Mouse (Mus musculus) layer of hippocampus, adult 9-11 months (tissue): ENCODE measurements at regions not wholly inside any gene's neighbourhood (a gene's known extent, or its start where the extent isn't known, plus 50 kb on each side); places are given as distances from the start of the nearest gene placed in this dataset.
"Not testable (repeated sequence)": the region's sequence is repeated elsewhere in the genome, so short reads cannot be mapped to it uniquely, and the experiment has no call there.

Experiments used
- DNase-seq: peaks from one replicate; pipeline ENCODE4 v3.0.0; 2022

DNA sequence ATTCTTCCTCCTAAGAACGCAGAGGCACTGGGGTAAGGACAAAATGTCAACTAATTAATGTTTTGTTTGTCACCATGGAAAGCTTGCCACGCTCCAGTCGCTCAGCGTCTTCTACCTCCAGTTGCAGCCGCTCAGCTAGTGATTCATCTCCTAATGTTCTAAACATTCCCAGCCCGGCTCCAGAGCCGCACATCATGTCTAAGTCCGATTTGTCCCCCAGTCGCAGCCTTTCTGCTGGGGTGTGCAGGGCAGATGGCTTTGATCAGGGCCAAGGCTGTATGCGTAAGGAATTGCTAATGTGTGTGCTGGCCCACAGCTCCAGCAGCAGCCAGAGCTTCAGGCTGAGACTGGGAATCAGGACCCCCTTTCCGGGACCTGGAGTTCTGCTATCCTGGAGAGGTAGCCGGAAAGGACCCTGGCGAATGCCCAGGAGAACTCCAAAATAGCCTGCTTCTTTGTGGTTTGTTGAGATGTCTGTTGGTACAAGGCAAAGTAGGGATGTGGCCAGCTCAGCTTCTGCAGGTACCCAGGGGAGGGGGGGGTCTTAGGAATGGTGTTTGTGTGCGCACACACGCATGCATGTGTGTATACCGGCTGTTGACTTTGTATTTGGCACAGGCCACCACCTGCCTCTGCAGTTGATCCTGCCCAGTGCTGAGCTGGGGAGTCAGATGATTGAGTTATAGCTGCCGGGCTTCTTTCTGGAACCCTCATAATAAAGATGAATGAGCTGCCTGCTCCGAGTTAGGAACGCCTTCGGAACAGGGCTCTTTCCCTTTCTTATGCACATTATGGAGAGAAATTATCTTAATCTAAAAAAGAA lies 143.0 kb upstream of the Kcng1 start:
- DNase-seq = peak; percentile 64

DNA sequence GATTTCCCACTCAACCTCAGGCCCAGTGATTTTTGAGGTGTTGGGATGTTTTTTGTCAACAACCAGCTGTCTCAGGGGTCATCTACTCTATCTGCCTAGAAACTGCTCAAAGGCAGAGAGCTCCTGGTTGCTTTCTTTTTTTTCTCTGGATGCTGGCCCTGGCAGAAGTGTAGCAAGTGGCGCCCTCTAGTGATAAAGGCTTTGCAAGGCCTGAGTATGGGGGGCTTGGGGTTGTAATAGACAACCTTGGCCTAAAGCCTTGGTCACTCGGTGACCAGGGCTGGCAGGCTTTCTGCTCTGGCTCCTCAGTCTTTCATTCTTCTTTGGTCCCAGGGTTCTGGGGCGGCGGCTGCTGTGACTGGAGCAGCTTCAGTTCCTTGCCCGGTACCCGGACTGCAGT lies 142.0 kb upstream of the Kcng1 start:
- no peak for DNase-seq

DNA sequence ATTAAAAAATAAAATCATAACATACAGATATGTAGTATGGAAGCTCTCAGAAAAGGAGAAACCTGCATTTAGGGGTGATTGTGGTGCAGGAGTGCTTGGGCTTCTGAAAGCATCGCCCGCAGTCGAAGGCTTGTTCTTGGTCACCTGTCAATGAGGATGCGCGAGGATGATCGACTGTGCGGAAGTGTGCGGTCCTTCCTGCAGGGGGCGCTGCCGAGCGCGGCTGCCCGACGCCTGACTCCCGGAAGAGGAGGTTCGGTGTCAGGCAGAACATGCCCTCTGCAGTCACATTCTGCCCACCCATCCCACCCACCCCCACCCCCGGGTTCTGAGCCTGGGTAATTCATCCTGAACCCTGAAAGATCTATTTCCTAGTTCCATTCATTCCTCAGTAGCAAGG lies 133.6 kb upstream of the Kcng1 start:
- DNase-seq = no peak

DNA sequence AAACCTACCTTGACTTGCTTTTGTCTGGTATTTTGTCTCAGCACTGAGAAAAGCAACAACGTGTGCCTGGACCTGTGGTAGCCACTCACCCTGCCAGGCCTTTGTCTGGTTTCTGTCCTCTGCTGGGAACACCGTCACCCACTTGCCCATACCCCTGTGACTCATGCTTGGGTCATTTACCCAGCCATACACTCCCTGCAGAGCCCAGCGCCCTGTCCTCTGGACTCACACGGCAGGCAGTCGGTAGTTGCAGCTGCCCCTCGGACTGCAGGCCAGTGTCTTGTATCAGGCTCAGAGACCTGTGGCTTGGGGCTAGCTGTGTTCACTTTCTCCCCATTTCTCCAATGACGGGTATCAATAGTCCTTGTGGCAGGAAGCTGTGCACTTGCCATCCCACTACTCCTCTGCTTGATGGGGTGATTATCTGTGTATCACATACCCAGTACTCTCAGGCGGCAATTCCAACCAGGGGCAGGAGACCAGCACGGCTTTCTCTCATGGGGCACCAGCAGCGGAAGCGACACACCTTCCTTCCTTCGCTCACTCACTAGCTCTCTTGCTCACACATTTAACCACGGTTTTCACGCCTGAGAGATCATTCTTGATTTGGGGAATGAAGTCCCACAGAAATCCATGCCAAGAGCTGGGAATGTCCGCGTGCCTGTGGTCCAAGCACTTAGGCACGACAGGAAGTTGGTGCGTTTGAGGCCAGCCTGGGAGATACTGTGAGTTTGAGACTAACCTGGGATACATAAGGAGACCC lies 132.8 kb upstream of the Kcng1 start:
- no peak for DNase-seq

DNA sequence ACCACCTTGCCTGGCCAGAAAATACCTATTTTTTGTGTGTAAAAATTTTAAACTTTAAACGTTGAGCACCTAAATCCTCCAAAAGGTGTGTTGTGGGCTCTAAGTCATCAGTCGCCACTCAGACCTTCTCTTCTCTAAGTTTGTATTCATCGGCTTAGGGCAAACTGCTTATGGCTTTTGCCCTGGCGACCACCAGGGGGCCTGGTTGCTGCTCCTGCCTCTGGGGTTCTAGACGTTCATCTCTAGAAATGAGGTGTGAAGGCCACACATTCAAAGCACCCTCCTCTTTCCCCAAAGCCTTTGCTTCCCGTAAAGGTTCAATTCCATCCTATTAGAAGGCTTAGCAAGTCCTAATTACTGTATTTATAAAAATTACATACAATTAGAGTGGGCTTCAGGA lies 131.3 kb upstream of the Kcng1 start:
- DNase-seq = no peak

DNA sequence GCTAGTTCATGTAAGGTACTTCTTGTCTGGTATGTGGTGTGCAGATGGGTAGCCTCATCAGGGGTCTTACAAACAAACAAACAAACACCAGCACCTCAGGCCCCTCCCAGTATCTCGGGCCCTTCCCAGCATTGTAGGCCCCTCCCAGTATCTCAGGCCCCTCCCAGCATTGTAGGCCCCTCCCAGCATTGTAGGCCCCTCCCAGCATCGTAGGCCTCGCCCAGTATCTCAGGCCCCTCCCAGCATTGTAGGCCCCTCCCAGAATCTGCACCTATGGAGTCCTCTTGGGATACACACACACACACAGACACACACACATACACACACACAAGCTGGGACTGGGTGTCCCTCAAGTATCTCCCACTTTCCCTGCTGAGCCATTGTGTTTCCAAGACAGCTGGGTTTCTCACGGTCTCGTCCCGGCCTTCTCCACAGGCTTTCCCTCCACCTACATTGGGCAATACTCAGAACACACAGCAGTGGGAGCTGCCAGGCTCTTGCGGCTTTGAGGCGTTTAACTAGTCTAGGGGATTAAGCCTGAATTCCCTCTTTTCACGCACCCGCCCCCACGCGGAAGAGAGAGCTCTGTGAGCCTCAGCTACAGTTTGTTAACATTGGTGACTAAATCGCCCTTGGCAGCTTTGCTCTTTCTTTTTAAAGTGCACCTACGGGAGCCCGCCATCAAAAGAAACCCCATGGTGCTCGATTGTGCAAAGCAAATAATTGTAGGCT lies 121.4 kb upstream of the Kcng1 start:
- peak; percentile 25 for DNase-seq

DNA sequence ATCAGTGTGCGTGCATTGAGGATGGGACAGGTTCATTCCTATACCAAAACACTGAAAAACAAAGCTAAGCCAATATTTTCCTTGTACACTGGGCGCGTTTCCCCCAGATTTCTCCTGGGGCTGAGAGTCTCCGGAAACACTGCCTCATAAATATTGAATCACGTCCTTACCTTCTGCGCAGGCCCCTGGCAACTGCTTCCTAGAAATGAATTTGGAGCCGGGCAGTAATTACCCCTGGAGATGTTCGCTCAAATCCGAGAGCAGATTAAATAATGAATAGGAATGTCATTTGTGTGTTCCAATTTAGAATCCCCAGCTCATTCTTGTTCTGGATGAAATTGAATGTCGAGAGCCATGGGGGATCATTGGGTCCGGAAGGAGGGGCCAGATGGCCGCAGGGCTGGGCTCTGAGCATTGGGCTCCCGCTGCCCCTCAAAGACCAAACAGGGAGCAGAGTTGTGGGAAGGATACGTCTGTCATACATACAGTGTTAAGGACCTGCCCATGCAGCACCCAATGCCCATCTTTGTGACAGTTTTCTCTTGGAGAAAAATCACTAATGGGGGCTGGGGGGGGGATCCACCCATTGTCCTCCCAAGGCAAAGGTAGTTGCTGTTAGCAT lies 117.7 kb upstream of the Kcng1 start:
- DNase-seq = no peak

DNA sequence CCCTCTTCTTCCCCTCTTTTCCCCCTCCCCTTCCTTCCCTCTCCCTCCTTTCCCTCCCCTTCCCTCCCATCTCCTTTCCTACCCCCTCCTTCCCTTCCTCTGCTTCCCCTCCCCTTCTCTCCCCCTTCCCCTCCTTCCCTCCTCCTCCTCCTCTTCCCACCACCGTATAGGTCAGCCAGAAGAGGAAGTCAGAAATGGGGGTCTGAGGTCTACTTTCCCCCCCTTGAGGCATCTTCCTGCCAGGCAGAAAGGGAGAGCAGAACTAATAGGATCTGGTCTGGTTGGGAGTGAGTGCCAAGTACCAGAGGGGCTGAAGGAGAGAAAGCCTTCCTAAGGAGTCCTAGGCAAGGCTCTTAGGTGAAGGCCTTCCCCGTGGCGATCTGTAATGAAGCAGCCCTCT lies 114.8 kb upstream of the Kcng1 start:
- no peak for DNase-seq

DNA sequence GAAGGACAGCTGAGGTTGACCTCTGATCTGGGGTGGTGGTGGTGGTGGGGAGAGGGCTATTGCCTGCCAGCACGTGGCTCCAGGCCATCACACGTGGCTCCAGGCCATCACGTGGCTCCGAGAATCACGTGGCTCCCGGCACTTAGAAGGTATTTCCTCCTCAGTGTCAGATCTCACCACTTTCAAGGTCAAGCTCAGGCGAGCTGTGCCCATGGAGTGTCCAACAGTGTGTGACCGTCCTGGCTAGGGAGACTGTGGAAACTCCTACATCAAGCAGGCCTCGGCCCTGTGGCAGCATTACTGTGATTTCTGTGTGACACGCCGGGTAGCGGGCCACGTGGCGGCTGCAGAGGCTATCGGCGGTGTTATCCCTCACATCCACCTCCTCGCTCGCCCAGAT lies 111.8 kb upstream of the Kcng1 start:
- no peak for DNase-seq

DNA sequence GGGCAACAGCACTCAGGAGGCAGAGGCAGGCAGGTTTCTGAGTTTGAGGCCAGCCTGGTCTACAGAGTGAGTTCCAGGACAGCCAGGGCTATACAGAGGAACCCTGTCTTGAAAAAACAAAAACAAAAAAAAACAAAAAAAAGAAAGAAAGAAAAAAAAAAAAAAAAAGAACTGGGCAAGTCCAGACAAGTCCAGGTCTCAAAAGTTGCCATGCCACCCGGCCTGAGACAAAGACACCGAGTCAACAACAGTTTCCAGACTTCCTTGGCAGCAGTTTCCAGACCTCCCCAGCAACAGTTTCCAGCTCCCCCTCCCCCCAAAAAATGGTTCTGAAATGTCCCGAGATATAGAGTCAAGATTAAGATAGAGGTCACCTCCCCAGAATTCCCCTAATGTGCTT lies 110.6 kb upstream of the Kcng1 start:
- DNase-seq = not testable (repeated sequence)

DNA sequence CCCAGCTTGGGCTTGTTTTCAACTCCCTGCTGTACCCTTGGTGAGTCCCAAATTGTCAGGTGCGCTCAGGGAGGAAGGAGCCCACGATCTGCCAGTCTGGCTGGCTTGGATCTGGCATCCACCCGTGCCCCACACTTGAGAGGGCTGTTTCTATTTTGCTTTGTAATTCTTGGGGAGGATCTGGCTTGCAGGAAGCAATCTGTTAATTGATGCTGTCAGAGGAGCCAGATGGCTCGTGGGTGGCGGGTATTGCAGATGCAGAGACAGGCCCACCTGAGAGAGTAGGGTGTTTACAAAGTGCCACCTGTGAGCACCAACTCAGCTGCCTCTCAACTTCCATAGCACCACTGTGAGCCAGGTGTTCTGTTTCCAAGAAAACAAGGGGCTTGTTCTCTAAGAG lies 99.1 kb upstream of the Kcng1 start:
- peak; percentile 87 for DNase-seq

DNA sequence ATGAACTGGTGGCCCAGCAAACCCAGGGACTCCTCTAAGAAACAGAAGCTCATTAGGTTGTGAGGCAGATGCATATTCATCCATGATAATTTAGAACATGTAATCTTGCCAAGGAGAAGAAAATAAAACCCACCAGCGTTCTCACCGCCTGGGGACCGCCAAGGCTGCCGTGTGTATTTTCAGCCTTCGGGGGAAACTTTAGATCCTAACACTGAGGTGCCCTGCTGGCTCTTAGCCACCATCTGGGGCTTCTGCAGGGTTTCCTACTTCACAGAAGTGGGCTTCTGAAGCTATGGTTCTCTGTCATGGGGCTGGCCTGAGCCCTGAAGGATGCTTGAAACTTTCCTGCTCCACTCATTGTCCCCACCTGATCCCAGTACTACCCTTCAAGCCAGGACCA lies 90.8 kb upstream of the Kcng1 start:
- DNase-seq = no peak

DNA sequence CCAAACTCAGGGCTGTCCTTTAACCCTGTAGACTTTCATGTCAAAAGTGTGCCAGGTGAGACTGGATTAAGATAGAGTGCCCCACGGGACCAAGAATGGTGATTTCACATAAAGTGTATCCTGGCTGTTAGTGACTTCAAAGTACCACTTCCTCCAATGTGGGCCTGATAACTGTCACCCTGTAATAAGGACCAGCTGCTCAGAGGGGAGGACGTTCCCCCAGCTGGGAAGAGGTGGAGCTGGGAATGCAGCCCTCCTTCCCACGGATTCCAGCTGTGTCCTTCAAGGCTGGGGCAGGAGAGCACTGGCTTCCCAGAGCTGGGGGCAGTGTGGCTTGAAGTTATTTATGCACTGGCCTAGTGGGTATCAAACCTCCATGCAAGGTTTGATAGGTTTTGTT lies 89.7 kb upstream of the Kcng1 start:
- no peak for DNase-seq

DNA sequence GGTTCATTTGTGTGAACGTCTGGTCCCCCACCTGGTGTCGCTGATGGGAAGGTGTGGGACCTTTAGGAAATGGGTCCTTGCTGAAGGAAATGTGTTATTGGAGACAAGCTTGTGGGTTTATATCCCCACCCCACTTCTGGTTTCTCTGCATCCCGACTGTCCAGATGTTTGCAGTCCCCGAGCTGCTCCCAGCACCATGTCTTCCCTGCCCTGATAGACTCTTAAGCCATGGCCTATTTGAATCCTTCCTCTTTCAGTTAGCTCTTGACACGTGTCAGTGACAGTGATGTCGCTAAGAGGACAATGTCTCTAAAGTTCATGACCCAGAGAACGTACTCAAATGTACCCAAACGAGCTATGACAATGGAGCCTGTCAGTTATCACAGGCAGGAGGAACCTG lies 77.7 kb upstream of the Kcng1 start:
- no peak for DNase-seq

DNA sequence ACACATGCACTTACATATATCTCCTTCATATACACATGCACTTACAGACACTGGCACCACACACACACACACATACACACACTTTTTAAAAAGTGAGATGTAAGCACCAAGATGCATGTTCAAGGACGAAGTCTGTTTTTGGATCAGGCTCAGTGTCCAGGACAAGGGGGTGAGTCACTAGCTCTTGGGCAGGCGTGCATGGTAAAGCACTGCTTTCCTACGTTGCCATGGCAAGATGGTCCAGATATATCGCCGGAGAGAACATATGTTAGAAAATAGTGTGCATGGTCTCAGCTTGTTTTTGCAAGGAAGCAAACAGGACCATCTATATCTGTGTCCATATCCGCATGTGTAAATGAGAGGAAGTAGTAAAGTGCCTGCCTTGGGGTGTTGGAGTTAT lies 77.0 kb upstream of the Kcng1 start:
- peak; percentile 18 for DNase-seq

DNA sequence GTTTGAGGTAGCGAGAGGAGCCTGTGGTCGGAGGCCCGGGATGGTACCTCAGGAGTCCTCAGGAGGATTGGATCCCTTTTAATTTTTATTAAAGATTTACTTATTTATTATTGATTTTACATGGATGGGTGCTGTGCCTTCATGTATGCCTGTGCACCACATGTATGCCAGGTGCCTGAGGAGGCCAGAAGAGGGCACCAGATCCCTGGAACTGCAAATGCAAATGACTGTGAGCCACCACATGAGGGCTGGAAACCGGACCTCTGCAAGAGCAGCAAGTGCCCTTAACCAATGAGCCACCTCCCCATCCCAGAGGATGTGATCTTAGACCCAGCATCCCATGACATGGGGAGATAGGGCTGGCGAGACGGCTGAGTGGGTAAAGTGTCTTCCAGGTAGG lies 76.3 kb upstream of the Kcng1 start:
- no peak for DNase-seq

DNA sequence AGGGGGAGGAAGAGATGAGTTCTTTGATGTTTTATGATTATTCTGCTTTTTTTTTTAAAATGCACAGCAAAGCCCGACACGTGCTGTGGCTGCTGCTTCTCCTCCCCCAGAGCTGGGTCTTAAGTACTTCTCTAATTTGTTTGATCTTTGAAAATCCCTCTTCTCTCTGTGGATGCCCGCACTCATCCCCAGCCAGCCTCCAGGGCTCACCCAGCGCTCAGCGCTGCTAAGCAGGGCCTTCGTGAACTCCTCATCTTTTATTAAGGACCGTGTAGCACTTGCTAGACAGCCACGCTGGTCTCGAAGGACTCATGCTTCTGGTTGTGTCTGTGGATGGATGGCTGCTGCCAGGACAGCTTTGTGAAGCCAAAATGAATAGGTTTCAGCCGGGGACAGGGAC lies 72.9 kb upstream of the Kcng1 start:
- DNase-seq = no peak

DNA sequence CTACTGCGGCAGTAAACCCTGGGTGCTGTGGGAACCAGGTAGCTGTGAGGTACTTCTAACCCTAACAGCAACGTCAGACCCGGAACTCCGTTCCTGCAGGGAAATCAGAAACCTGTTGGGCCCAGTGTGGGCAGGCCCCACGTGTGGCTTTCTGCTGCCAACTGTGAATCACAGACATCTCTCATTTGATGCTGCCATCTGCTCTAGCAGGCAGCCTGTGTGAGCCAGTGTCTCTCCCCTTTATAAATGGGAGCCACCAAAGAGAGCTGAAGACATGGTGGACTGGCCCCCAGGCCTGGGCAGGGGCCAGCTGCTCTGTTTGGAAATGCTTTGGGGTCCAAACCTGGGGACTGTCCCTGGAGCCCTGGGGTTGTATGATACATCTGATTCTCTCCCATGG lies 71.1 kb upstream of the Kcng1 start:
- peak; percentile 88 for DNase-seq

DNA sequence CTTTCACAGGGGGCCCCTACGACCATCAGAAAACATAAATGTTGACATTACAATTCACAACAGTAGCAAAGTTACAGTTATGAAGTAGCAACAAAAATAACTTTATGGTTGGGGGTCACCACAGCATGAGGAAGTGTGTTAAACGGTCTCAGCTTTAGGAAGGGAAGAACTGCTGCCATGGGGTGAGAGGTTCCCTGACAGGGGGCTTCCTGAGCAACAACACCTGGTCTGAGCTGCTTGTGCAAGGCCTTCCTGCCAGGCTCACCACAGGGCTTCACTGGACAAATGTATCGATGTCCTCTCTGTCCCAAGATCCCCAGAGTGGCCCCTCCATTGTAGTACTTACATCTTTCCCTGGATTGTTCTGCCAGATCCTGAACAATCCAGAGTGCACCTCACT lies 70.7 kb upstream of the Kcng1 start:
- no peak for DNase-seq

DNA sequence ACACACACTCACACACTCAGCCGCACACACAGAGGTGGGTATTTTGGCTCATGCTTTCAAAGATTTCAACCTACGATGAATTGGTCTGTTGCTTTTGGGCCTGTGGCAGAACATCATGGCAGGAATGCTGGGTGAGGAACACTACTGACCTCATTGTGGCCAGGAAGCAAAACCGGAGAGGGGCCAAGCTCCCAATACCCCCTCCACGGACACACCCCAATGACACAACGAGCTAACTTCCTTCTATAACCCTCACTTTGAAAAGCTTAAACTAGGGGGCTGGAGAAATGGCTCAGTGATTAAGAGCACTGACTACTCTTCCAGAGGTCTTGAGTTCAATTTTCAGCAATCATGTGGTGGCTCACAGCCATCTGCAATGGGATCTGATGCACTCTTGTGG lies 63.8 kb upstream of the Kcng1 start:
- DNase-seq = no peak

DNA sequence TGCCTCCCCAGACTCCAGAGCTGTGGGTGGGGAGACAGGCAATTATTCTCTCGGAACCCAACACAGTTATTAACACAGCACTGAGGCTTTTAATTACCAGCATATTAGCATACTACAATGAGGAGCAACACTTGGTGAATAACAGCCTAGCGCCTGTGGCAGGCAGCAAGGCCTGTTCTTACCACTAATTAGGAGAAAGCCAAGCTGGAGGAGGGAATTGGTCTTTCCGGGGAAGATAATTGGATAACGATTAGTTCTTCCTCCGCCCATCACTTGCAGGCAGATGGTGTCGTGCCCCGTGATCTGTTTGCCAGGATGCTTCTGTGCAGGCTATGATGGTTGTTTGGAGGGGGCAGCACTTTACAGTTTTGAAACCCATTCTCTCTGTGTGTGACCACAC lies 62.2 kb upstream of the Kcng1 start:
- peak; percentile 76 for DNase-seq

DNA sequence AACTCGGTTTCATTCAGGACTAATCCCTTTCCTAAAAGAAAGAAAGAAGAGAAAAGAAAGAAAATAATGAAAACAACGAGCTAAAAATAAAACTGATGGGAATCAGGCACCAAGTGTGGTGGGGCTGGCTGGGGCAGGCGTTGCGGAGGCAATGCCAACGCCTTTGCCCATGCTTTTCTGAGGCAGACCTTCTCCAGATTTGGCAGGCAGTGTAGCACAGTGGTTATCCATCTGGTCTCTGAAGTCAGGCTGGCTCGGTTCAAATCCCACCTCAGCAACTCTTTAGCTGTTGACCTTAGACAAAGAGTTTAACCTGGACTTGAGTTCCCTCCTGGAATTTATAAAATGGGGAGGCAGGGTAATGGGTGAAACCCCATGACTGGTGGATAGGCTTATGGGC lies 57.3 kb upstream of the Kcng1 start:
- peak; percentile 68 for DNase-seq

DNA sequence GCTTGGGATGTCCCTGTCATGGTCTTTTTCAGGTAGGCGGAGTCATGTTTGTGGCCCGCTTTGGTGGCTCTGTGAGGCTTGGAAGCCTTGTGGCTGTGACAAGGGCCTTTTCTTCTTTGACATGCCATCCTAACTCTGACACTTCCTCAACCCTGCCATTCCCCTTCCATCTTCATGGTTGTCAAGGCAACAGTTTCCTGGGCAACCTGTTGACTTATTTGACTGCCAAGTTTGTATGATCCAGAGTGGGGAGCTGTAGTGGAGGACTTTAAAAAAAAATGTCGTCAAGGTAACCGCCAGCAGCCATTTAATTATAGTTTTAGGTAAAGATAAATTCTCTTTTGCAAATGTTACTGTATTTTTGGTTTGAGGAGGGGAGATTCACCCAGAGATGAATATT lies 56.8 kb upstream of the Kcng1 start:
- DNase-seq = peak; percentile 82
